Mouse (Mus musculus) cerebellum, adult 2 months (tissue): ENCODE data around the gene 4931409K22Rik.

Experiments
- CTCF ChIP-seq: fragments of 200-500 bp; IDR thresholded peaks from 2 replicates; pipeline ENCODE4 v1.5.1; 2011; ENCODE audit warnings: low read depth, mild to moderate bottlenecking, control low read depth, low read length, moderate library complexity, borderline replicate concordance; ENCODE audit not compliant: insufficient read depth
- POLR2A ChIP-seq: fragments of 200-500 bp; IDR thresholded peaks from 2 replicates; pipeline ENCODE4 v1.6.1; 2011; ENCODE audit warnings: low read length, control low read depth, borderline replicate concordance; ENCODE audit not compliant: insufficient read depth

DNA sequence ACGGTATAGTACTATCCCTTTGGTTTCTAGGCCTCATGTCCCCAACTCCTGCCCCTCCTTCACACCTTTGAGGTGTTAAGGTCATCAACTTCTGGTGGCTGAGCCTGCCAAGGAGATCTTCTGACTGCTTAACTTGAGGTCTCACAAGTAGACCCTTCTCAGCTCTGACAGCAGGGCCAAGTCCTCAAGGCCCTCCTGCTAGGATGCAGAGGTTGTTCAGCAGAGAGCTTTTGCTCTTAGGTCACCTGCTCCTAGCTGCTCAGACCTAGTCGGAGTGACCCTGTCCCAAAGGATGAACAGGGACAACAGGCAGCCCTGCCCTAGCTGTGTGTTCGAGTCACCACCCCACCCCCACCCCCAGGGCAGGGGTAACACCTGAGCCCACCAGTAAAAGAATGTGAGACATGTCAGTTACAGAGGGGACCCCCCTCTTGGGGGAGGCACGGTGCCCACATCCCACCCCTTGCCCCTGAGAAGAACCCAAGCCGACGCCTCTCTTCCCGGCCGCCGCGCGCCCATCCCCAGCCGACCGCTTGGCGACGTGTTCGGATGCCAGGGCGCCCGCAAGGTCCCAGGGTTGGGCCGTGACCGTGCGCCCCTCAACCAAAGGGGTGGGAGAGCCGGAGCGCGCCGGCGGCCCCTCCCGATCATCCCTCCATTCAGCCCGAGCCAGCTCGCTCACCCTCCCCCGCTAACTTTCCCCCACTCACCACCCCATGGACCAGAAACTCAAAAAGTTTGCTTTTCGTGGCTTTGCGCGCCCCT lies 44.6 kb upstream of the 4931409K22Rik start:
- TF ChIP-seq CTCF (no peak), POLR2A (no peak)
